Mouse (Mus musculus) hindbrain, postnatal 0 days (tissue): Measurements from ENCODE around the gene Foxp1. TPM values are rescaled to one million over a fixed set of nuclear protein-coding genes. Genes with fewer than 3 reads are reported as not detected.

Experiments used
- ATAC-seq: fragments of 200-750 bp; cut with Nextera tagmentation; 2 replicates; pipeline ENCODE4 v1.8.0; 2017; ENCODE audit warnings: mild to moderate bottlenecking, moderate TSS enrichment, moderate library complexity
- DNase-seq: peaks from one replicate; pipeline ENCODE4 v3.0.0-alpha.2; 2015; ENCODE audit warnings: low spot score
- H3K27ac ChIP-seq: fragments of 300-500 bp; sonication (generic); 2 replicates; pipeline ENCODE4 v1.5.1; 2014; ENCODE audit warnings: mild to moderate bottlenecking
- H3K27me3 ChIP-seq: fragments of 300-500 bp; sonication (generic); 2 replicates; pipeline ENCODE4 v1.6.1; 2014; ENCODE audit warnings: low read length, mixed read lengths; ENCODE audit not compliant: insufficient read depth
- H3K36me3 ChIP-seq: fragments of 300-500 bp; sonication (generic); 2 replicates; pipeline ENCODE4 v1.6.1; 2014; ENCODE audit warnings: low read length, mixed read lengths; ENCODE audit not compliant: insufficient read depth
- H3K4me1 ChIP-seq: fragments of 300-500 bp; sonication (generic); 2 replicates; pipeline ENCODE4 v1.6.1; 2014; ENCODE audit warnings: antibody characterized with exemption, low read length, mixed read lengths; ENCODE audit not compliant: insufficient read depth
- H3K4me2 ChIP-seq: fragments of 300-500 bp; sonication (generic); 2 replicates; pipeline ENCODE4 v1.6.1; 2014; ENCODE audit warnings: low read depth, mild to moderate bottlenecking, low read length, moderate library complexity, mixed read lengths
- H3K4me3 ChIP-seq: fragments of 300-500 bp; sonication (generic); 2 replicates; pipeline ENCODE4 v1.5.1; 2014; ENCODE audit warnings: low read length
- H3K9ac ChIP-seq: fragments of 300-500 bp; sonication (generic); replicated peaks from 2 replicates; pipeline ENCODE4 v1.6.1; 2014; ENCODE audit warnings: mild to moderate bottlenecking, low read length, moderate library complexity, mixed read lengths
- H3K9me3 ChIP-seq: fragments of 300-500 bp; sonication (generic); 2 replicates; pipeline ENCODE4 v1.6.1; 2016; ENCODE audit warnings: low read length, mixed read lengths
- CTCF ChIP-seq: IDR thresholded peaks from 2 replicates; pipeline ENCODE4 v1.5.1; 2016; ENCODE audit warnings: antibody characterized with exemption, control low read depth, low read depth
- WGBS: fragments of 180-500 bp; shearing (Covaris S2); extraction: QIAGEN DNeasy Blood & Tissue Kit; methylation state at CpG from one replicate; pipeline ENCODE4 v1.1.7; 2014; 5-methylcytosine and 5-hydroxymethylcytosine counted together
- polyA plus RNA-seq: library from polyadenylated mRNA; unstranded; fragments of >200 nt; fragmentation: Nextera tagmentation; extraction: Ambion mirVana; gene quantifications from 2 replicates; pipeline ENCODE4 v1.2.1, GENCODE M21; 2015
- total RNA-seq: library from RNA; depleted of rRNA; stranded (reverse); fragments of >200 nt; gene quantifications from 2 replicates; pipeline ENCODE4 v1.2.3, GENCODE M21; 2014

Foxp1 gene
- total and polyA plus RNA-seq, 2 experiments from 2014 or later, result 53.6 to 54.8 TPM

GRCm38 (mm10) chr6:99478873-99479650 is 43.5 kb downstream of the Foxp1 start:
- H3K9ac ChIP-seq, result no peak overlapping the region
- H3K27ac ChIP-seq, result no peak overlapping the region
- no peak for TF ChIP-seq CTCF
- no peak overlapping the region for H3K4me2 ChIP-seq
- WGBS, result 80% methylated on average over 13 of the region's 13 CpGs
- DNase-seq (no peak), ATAC-seq (no peak)
- no peaks in the 10 kb centered on the region for H3K9me3 ChIP-seq
- H3K27me3 ChIP-seq, result no peaks in the 10 kb centered on the region
- no peak overlapping the region for H3K4me3 ChIP-seq
- H3K4me1 ChIP-seq, result peaks cover under 1% of the 10 kb centered on the region; the same call in 1 of the 2 replicates
- H3K36me3 ChIP-seq, result no peaks in the 10 kb centered on the region

GRCm38 (mm10) chr6:99475040-99475439 is 47.5 kb downstream of the Foxp1 start:
- TF ChIP-seq CTCF, result no peak
- no peak overlapping the region for H3K4me3 ChIP-seq
- no peak overlapping the region for H3K27ac ChIP-seq
- ATAC-seq (no peak), DNase-seq (no peak)
- no peaks in the 10 kb centered on the region for H3K36me3 ChIP-seq
- no peaks in the 10 kb centered on the region for H3K27me3 ChIP-seq
- no peaks in the 10 kb centered on the region for H3K4me1 ChIP-seq
- 86% methylated on average over 9 of the region's 9 CpGs for WGBS
- H3K4me2 ChIP-seq, result no peak overlapping the region
- no peak overlapping the region for H3K9ac ChIP-seq
- no peaks in the 10 kb centered on the region for H3K9me3 ChIP-seq

DNA sequence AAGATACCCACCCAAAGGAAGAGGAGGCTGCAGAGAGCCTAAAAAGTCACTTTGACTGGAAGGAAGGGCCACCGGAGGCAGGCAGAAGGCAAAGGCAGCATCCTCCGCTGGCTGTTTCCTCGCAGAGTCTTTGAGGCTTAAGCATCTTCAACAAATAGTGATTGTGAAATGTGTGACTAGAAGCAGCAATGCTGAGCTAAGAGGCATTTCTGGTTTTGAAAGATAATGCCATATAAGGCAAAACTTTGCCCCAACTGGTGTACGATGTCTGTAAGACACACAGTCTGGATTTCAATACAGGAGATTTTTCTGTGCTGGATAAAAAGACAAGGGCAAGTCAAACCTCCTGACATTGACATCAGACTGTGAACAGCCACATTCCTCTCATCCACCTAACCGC is 51.6 kb downstream of the Foxp1 start:
- H3K4me3 ChIP-seq, result no peak overlapping the region
- no peak overlapping the region for H3K9ac ChIP-seq
- no peaks in the 10 kb centered on the region for H3K36me3 ChIP-seq
- H3K9me3 ChIP-seq, result no peaks in the 10 kb centered on the region
- TF ChIP-seq CTCF, result no peak
- ATAC-seq (no peak), DNase-seq (no peak)
- H3K4me2 ChIP-seq, result no peak overlapping the region
- H3K27me3 ChIP-seq, result no peaks in the 10 kb centered on the region
- WGBS, result 90% methylated on average over 5 of the region's 5 CpGs
- no peak overlapping the region for H3K27ac ChIP-seq
- H3K4me1 ChIP-seq, result no peaks in the 10 kb centered on the region

GRCm38 (mm10) chr6:99469134-99469834 is 53.2 kb downstream of the Foxp1 start:
- H3K27me3 ChIP-seq, result no peaks in the 10 kb centered on the region
- H3K9me3 ChIP-seq, result no peaks in the 10 kb centered on the region
- no peak overlapping the region for H3K4me3 ChIP-seq
- 87% methylated on average over 12 of the region's 12 CpGs for WGBS
- no peak overlapping the region for H3K27ac ChIP-seq
- no peak for TF ChIP-seq CTCF
- H3K36me3 ChIP-seq, result no peaks in the 10 kb centered on the region
- H3K4me2 ChIP-seq, result no peak overlapping the region
- H3K9ac ChIP-seq, result no peak overlapping the region
- no peak for ATAC-seq
- DNase-seq, result no peak
- H3K4me1 ChIP-seq, result no peaks in the 10 kb centered on the region; the same call in 1 of the 2 replicates

DNA sequence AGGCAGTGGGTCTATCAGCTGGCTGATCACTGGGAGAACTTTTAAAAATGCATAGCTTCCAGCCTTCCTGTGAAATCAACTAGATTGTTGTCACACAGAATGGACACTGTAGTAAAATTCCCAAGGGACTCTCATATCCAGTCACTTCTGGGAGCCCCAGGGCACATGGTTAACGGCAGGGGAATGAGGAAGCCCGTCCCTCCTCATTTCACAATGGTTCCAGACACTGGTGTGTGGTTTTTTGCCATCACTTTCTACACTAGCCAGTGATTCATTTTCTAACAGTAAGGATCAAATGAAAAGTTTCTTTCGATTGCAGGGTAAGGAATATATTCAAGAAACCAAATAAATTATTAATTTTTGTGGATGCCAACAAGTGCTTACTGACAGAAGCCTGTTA is 54.7 kb downstream of the Foxp1 start:
- TF ChIP-seq CTCF, result no peak
- no peak overlapping the region for H3K4me3 ChIP-seq
- H3K36me3 ChIP-seq, result no peaks in the 10 kb centered on the region
- H3K27ac ChIP-seq, result no peak overlapping the region
- DNase-seq (no peak), ATAC-seq (no peak)
- no peaks in the 10 kb centered on the region; the same call in 1 of the 2 replicates for H3K4me1 ChIP-seq
- WGBS, result 66% methylated on average over 3 of the region's 3 CpGs
- no peaks in the 10 kb centered on the region for H3K9me3 ChIP-seq
- H3K4me2 ChIP-seq, result no peak overlapping the region
- H3K27me3 ChIP-seq, result no peaks in the 10 kb centered on the region
- no peak overlapping the region for H3K9ac ChIP-seq

DNA sequence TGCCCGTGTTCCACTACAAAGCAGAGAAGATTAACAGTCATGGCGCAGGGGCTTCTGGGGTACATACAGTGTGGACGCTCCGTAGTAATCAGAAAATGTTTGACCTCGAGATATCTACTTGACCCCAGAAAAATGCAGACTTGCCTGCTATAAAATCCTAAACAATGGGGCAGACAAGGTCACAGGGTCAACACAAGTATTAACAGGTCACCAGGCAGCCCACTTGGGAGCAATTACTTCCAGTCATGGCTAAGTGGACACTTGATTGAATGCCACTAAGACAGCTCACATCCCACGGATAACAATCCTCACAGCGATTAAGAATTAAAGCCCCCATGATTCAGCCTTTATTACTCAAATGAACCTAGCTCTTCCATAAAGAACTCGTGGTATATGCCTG is 55.4 kb downstream of the Foxp1 start:
- H3K4me2 ChIP-seq, result no peak overlapping the region
- no peaks in the 10 kb centered on the region for H3K9me3 ChIP-seq
- no peak for TF ChIP-seq CTCF
- H3K27ac ChIP-seq, result no peak overlapping the region
- H3K36me3 ChIP-seq, result no peaks in the 10 kb centered on the region
- H3K27me3 ChIP-seq, result no peaks in the 10 kb centered on the region
- H3K9ac ChIP-seq, result no peak overlapping the region
- WGBS, result 39% methylated on average over 8 of the region's 8 CpGs
- no peak for DNase-seq
- H3K4me1 ChIP-seq, result no peaks in the 10 kb centered on the region; the same call in 1 of the 2 replicates
- H3K4me3 ChIP-seq, result no peak overlapping the region
- no peak for ATAC-seq

GRCm38 (mm10) chr6:99466354-99466753 is 56.2 kb downstream of the Foxp1 start:
- DNase-seq (no peak), ATAC-seq (no peak)
- H3K4me1 ChIP-seq, result no peaks in the 10 kb centered on the region; the same call in 1 of the 2 replicates
- no peaks in the 10 kb centered on the region for H3K27me3 ChIP-seq
- 87% methylated on average over 8 of the region's 8 CpGs for WGBS
- no peak overlapping the region for H3K9ac ChIP-seq
- TF ChIP-seq CTCF, result no peak
- H3K9me3 ChIP-seq, result no peaks in the 10 kb centered on the region
- no peak overlapping the region for H3K4me2 ChIP-seq
- H3K36me3 ChIP-seq, result no peaks in the 10 kb centered on the region
- no peak overlapping the region for H3K27ac ChIP-seq
- no peak overlapping the region for H3K4me3 ChIP-seq
